Mouse (Mus musculus): ENCODE results near the gene Efcab5.
A peak's percentile ranks its signal among the peaks of the same experiment; 100 is the strongest.

Gene Efcab5

DNA sequence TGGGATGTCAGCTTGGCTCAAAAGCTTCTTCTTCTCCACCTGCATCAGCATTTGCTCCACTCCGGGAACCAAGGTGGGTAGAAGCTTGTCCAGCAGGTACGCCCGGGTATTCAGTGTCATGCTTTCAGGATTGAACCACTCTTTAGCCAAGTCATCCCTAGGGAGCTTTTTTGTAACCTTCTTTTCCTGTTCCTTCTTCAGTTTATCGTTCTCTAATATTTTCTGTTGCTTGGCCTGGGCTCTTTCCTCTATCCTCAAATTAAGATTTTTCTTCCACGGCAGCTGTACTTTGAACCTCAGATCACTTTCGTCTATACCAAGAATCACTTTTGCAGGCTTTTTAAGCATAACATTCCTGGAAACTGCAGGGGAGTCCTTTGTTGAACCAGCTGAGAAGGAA is at the start of gene Efcab5:
Gene Efcab5, minus strand, starts transcription at position 101 of the 400 bp plus-strand sequence.
- DNase-seq (ENCODE audit: low read depth, low spot score) = no peak

GRCm38 (mm10) chr11:77235267-77235666 is 46.5 kb upstream of the Efcab5 start:
- no peak for DNase-seq (ENCODE audit: low read depth, low spot score)

DNA sequence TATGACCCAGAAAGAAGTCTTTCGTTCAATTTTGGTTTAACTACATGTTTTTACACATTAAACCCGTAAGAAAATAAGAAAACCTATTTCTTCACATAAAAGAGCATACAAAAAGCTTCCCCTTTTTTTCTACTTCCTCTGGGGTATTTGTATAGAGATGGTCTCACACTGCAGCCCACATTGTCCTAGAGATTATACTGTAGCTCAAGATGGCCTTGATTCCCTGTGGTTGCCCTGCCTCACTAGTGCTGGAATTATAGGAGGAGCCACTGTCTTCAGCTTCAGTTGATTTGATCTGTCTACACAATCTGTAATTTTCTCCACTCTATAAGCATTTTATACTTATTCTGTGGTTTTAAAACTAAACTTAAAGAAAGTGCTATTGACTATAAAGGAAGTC is 42.7 kb upstream of the Efcab5 start:
- DNase-seq (ENCODE audit: low read depth, low spot score) = no peak

- DNase-seq (ENCODE audit: low read depth, low spot score) = no peak
Observed at GRCm38 (mm10) chr11:77230765-77231164, 42.0 kb upstream of the Efcab5 start.

DNA sequence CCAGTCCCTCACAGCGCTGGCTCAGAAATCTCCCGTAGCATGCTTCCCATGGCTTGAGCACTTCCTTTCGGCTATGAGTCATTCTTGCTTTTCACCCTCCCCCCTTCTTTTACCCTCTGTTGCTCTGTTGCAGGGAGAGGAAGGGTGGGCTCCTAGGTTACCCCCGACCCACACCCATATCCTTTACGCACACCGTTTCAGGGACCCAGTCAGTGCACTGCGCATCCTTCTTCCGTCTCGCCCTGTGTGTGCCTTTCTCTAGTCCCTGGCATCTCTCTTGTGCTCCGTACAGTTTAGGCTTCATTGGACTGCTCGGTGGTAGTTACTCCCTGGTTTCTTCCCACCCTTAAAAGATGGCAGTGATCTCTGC is 28.0 kb upstream of the Efcab5 start:
- DNase-seq (ENCODE audit: low read depth, low spot score) = no peak

DNA sequence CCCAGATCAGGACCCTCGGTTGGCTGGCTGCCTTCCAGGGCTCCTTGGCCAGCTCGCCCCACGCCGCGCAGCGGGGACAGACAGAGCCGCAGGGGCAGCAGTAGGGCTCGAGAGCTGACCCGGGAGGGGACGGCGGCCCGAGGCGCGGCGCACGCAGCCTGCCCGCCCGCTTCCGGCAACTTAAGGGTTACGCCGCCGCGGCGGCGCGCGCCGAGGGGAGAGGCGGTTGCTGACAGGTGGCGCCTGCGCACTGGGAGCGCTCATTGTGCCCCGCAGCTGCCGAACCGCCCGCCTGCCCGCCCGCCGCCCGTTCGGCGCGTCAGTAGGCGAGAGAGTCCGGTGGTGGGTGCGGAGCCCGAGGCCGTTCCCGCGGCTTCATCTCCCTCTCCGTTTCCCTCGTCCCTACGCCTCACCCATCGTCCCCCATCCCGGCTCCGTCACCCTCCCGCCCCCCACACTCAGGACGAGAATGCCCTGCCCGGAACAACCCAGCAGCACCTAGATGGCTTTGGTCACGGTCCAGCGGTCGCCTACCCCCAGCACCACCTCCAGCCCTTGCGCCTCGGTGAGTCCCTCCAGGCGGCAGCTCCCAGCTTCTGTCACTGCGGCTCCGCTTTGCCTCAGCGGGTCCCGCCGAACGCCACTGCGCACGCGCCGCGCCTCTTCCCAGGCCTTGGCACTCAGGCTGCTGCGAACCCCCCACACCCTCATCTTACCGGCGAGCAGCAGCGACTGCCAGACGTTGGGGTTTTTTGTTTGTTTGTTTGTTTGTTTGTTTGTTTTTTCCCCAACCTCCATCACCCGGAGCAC is 27.4 kb upstream of the Efcab5 start, which contains the start of gene Ssh2:
Gene Ssh2, plus strand, starts transcription at position 337 of the 810 bp plus-strand sequence.
- peak; percentile 75 for DNase-seq (ENCODE audit: low read depth, low spot score)

- peak; percentile 59 for DNase-seq (ENCODE audit: low read depth, low spot score)
Observed at GRCm38 (mm10) chr11:77215483-77215882, 26.7 kb upstream of the Efcab5 start.

DNA sequence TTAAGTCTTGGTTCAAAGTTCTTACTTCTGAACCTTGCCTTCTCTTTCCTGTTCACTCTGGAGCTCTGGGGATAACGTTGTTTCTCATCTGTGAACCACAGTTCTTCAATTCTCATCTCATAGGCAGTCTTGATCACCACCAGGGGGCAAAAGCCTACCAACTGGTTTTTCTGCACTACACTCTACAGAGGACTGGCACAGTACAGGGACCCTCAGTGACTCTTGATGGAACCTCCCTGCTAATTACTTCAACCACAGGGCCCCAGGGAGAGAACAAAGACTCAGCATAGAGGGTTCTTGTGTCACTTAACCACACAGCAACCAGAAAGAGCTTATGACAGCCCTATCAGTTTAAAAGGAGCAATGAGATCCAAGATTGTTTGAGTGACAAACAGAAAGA is 26.0 kb upstream of the Efcab5 start:
- DNase-seq (ENCODE audit: low read depth, low spot score) = peak; percentile 82

DNA sequence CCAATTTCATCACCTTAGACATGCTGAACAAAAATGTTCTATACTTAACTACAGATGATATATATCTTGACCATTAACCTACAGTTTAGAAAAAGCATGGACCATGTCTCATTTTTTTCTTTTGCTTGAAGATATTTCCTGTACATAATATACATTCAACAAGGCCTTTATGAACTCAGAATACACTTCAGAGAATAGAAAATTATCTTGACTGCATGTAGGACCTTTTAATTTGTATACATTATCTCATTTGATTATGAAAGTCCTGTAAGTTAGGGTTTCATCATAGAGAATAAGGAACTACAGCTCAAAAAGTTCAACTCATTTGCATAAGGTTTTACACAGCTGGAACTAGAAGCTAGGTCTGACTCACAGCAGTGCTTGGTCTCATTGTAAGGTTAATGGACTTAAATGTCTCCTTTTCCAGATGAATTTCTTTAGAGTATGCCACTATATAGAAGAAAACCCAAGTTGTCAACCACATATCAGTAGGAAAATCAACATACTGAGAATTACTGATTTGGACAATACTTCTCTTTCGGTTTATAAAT is 25.4 kb upstream of the Efcab5 start:
- DNase-seq (ENCODE audit: low read depth, low spot score) = no peak

DNA sequence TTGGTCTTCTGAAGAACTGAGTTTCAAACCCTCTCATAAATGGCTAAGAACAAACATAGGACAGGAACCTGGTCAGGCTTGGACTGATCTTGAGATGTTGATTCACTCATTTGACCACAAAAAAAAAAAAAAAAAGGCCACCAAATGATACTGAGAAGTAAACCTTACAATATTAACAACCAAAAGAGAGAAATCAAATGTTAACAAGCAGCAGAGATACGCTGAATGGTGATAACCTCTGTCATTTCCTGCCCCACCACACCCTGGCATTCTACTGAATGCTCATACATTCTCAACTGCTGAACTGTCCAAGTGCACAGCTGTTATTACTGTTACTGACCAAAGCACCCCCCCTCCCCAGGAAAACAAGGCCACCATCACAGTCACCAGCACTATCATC is 11.9 kb upstream of the Efcab5 start:
- no peak for DNase-seq (ENCODE audit: low read depth, low spot score)

DNA sequence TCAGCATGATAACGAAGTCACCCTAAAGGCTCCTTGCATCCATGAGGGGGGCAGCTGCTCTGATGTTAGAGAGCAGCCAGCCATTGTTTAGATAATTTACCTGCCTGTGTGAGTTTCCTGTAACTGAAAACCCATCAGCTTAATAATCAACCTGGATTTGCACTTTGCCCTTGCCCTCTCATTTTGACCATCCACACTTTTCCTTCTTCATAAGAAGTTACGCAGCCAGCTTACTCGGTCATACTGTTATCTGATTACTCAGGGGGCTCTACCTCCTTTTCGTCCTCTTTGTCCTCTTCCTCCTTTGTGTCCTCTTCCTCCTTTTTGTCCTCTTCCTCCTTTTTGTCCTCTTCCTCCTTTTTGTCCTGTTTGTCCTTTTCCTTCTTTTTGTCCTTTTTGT is 10.9 kb upstream of the Efcab5 start:
- no peak for DNase-seq (ENCODE audit: low read depth, low spot score)

- peak; percentile 15 for DNase-seq (ENCODE audit: low read depth, low spot score)
Observed at GRCm38 (mm10) chr11:77196181-77197143, 7.7 kb upstream of the Efcab5 start.

GRCm38 (mm10) chr11:77195360-77196109 is 6.8 kb upstream of the Efcab5 start:
- DNase-seq (ENCODE audit: low read depth, low spot score) = no peak

DNA sequence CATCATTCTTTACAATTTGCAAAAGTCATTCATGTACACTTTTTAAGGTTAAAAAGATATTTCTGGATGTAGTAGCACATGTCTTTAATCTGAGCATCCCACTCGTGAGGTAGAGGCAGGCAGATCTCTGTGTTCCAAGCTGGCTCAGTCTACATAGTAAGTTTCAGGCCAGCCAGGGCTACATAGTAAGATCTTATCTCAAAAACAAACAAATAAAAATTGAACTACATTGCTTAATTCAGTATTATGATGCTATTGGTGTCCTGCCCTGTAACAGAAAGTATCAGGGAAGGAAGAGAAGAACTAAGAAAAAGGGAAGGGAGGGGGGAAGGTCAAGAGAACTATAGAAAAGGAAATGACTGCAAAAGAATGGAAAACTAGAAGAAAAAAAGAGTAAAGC is 6.0 kb upstream of the Efcab5 start:
- no peak for DNase-seq (ENCODE audit: low read depth, low spot score)

DNA sequence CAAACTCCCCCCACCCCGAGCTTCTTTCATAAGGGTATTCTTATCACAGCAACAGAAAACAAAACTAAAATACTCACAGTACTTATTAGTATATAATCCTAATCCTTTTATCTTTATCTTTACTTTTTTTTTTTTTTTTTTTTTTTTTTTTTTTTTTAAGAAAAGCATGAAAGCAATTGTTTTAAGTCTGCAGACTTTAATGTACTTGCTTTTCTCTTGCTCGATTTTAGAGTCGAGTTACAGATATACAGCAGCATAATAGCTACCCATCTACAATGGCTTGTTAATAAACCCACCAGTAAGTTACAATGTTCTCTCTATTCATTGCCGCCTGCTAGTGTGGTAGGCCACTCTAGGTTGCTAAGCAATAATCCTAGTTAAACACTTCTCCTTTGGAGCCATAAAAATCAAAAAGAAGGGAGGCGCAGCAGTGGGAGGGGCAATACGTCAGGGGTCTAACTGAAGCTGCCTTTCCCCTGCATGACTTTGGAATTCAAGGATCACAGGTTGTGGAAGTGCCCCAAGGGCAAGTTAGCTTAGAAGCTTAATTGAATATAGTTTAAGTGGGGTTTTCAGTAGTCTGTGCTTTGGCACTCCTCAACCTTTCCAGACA is 5.3 kb upstream of the Efcab5 start:
- DNase-seq (ENCODE audit: low read depth, low spot score) = no peak

DNA sequence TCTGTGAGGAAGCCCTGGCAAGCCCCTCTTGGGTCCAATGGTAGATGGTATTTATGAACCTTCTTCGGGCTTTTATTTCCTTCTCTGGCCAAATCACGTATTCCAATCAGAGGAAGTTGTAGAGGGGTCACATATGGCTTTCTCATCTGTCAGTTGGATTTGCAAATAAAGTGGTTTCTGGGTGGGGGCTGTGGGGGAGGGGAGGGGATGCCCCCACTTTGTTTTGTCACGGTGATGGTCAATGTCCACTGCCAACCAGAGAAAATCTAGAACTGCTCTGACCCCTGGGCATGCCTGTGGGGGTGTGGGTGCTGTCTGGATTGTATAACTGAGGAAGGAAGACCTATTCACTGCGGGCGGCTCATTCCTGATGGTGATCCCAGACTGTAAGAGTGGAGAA is 4.6 kb upstream of the Efcab5 start:
- DNase-seq (ENCODE audit: low read depth, low spot score) = no peak

DNA sequence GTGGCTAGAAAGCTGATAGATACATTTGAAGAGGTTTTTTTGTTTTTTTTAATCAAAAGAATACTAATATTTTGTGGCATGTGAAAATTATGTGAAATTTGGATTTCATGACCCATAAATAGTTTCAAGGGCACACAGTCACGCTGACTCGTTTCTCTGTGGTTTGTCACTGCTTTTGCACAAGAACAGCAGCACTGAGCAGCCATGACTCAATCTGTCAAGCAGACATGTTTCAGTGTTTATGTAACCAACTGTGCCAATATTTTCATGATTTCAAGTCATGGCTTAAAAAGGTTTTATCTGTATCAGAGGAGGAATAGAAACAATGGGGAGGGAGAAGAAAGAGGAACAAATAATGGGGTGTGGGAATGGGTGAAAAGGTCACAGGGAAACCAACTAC is 3.8 kb downstream of the Efcab5 start:
- DNase-seq (ENCODE audit: low read depth, low spot score) = peak; percentile 83

DNA sequence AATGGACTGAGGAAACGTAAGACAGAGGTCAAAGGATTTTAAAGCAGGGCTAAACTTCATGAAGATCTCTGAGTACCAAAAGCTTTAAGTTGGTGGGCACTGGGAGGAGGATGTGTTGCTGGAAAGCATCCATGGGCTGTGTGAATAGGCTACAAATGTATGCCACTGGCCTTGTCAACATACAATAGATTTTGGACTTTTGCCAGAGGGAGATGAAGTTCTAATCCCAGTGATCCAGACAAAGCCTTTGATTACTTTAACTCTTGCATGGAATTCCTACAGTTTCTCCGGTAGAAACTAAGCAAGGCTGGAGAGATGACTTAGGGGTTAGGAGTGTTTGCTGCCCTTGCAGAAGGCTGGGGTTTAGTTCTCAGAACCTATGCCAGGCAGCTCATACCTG is 6.2 kb downstream of the Efcab5 start:
- no peak for DNase-seq (ENCODE audit: low read depth, low spot score)

- no peak for DNase-seq (ENCODE audit: low read depth, low spot score)
Observed at GRCm38 (mm10) chr11:77182041-77182440, 6.7 kb downstream of the Efcab5 start.

- no peak for DNase-seq (ENCODE audit: low read depth, low spot score)
Observed at GRCm38 (mm10) chr11:77181528-77181927, 7.2 kb downstream of the Efcab5 start.

DNA sequence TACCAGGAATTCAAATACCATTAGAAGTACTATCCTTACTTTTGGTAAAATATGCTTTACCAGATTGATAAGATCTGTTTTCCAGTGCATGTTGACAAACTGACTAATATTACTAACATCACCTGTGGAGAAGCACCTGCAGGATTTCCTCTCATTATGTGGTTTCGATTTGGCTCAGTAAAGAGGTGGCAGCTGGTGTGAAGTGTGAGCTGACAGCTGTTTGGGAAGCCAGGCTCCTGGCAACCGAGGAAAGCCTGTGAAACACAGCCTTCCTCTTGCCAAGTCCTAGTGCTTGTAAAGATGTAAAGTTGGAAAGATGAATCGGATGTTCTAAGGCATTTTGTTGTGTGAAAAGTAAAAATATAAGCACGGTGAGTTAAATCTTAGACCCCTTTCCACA is 7.9 kb downstream of the Efcab5 start:
- DNase-seq (ENCODE audit: low read depth, low spot score) = no peak
